Mouse (Mus musculus) intestine, embryonic 14.5 days (tissue): ENCODE data around the gene Trrap. TPM values are rescaled to one million over a fixed set of nuclear protein-coding genes. Genes with fewer than 3 reads are reported as not detected.

Experiments
- ATAC-seq: fragments of 200-750 bp; cut with Nextera tagmentation; replicated peaks from 2 replicates; pipeline ENCODE4 v1.8.0; 2017; ENCODE audit warnings: low read depth, moderate number of reproducible peaks, moderate TSS enrichment, moderate library complexity; ENCODE audit not compliant: low FRiP score, low TSS enrichment
- DNase-seq: peaks from one replicate; pipeline ENCODE4 v3.0.0-alpha.2; 2018; ENCODE audit warnings: low spot score
- H3K27ac ChIP-seq: fragments of 300-500 bp; sonication (generic); 2 replicates; pipeline ENCODE4 v1.5.1; 2014; ENCODE audit warnings: low read depth, mild to moderate bottlenecking, control low read depth
- H3K27me3 ChIP-seq: fragments of 300-500 bp; sonication (generic); replicated peaks from 2 replicates; pipeline ENCODE4 v1.6.1; 2014; ENCODE audit warnings: low read length, control low read depth; ENCODE audit not compliant: control insufficient read depth, insufficient read depth
- H3K36me3 ChIP-seq: fragments of 300-500 bp; sonication (generic); 2 replicates; pipeline ENCODE4 v1.6.1; 2014; ENCODE audit warnings: low read length, control low read depth; ENCODE audit not compliant: control insufficient read depth, insufficient read depth
- H3K4me1 ChIP-seq: fragments of 300-500 bp; sonication (generic); replicated peaks from 2 replicates; pipeline ENCODE4 v1.6.1; 2014; ENCODE audit warnings: low read length, control low read depth, mixed read lengths; ENCODE audit not compliant: control insufficient read depth, insufficient read depth
- H3K4me2 ChIP-seq: fragments of 300-500 bp; sonication (generic); 2 replicates; pipeline ENCODE4 v1.6.1; 2014; ENCODE audit warnings: low read length
- H3K4me3 ChIP-seq: fragments of 300-500 bp; sonication (generic); 2 replicates; pipeline ENCODE4 v1.5.1; 2014; ENCODE audit warnings: low read depth, low read length, control low read depth, mixed read lengths
- H3K9ac ChIP-seq: fragments of 300-500 bp; sonication (generic); 2 replicates; pipeline ENCODE4 v1.6.1; 2014; ENCODE audit warnings: mild to moderate bottlenecking, low read length
- H3K9me3 ChIP-seq: fragments of 300-500 bp; sonication (generic); 2 replicates; pipeline ENCODE4 v1.6.1; 2016; ENCODE audit warnings: low read length, control low read depth; ENCODE audit not compliant: control insufficient read depth
- WGBS: fragments of 180-500 bp; shearing (Covaris S2); extraction: QIAGEN DNeasy Blood & Tissue Kit; methylation state at CpG from one replicate; pipeline ENCODE4 v1.1.7; 2014; 5-methylcytosine and 5-hydroxymethylcytosine counted together
- polyA plus RNA-seq: library from polyadenylated mRNA; unstranded; fragments of >200 nt; fragmentation: Nextera tagmentation; extraction: Ambion mirVana; gene quantifications from 2 replicates; pipeline ENCODE4 v1.2.1, GENCODE M21; 2014

The Trrap gene
- polyA plus RNA-seq, 1 experiment from 2014 or later: 85.4 TPM

DNA sequence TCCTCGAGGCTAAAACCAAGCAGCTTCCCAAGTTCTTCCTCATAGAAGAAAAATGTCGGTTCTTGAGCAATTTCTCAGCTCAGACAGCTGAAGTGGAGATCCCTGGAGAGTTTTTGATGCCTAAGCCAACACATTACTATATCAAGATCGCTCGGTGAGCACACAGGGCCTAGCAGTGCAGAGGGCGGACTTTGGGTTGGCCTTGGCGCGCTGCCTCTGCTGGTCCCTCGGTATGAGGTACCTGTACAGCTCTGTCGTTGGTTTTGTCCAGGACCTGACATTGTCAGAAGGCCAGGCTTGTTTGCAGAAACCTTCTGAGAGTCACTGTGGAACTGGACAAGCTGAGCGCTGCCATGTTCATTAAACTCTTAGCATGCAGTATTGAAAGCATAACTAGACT is 82.4 kb downstream of the Trrap start:
- H3K4me3 ChIP-seq: no peak overlapping the region
- 91% methylated on average over 10 of the region's 10 CpGs for WGBS
- H3K9ac ChIP-seq: no peak overlapping the region
- peaks cover 99% of the 10 kb centered on the region for H3K36me3 ChIP-seq
- H3K27ac ChIP-seq: no peak overlapping the region
- no peaks in the 10 kb centered on the region for H3K9me3 ChIP-seq
- no peaks in the 10 kb centered on the region for H3K27me3 ChIP-seq
- ATAC-seq (no peak), DNase-seq (no peak)
- H3K4me1 ChIP-seq: no peaks in the 10 kb centered on the region
- no peak overlapping the region for H3K4me2 ChIP-seq

DNA sequence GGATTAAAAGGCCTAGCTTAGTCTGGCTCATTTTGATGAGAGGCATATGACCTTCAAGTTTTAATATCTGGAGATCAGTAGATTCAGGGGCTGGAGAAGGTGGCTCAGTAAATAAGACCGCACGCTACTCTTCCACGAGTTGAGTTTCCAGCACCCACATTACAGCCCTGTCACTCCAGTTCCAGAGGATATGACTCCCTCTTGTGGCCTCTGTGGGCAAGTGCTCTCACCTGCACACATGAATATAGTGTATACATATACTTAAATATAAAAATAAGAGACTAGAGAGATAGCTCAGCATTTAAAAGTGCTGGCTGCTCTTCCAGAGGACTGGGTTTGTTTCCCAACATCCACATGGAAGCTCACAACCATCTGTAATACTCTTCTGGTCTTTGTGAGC is 84.3 kb downstream of the Trrap start:
- ATAC-seq: no peak
- 93% methylated on average over 3 of the region's 3 CpGs for WGBS
- no peak for DNase-seq

DNA sequence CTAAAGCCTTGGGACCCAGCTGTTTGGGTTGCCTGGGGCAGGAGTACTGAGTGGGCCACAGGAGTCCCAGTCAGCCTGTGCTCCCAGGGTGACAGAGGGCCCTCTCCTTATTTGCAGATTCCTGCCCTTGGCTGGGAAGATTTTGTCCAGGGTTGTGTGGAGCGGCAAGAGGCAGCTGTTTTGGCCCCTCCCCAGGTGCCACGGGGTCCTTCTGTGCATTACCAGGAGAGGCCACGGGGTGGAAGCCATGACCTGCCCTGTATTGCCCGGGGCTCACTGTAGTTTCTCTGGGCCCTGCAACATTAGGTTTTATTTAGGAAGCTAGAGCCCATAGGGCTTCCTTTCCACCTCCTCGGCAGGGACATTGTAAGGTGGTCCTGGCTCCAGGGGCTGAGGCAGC is 86.4 kb downstream of the Trrap start:
- Histone ChIP-seq H3K4me2 (no peak overlapping the region), H3K9me3 (no peaks in the 10 kb centered on the region), H3K27ac (no peak overlapping the region), H3K9ac (no peak overlapping the region), H3K27me3 (no peaks in the 10 kb centered on the region), H3K4me1 (no peaks in the 10 kb centered on the region), H3K4me3 (no peak overlapping the region), H3K36me3 (peaks cover 89% of the 10 kb centered on the region)
- 86% methylated on average over 5 of the region's 5 CpGs for WGBS
- ATAC-seq (no peak), DNase-seq (no peak)

More for the DNA sequence above, 84.3 kb downstream of the Trrap start:
- no peaks in the 10 kb centered on the region for H3K27me3 ChIP-seq
- H3K4me3 ChIP-seq: no peak overlapping the region
- H3K36me3 ChIP-seq: peaks cover 90% of the 10 kb centered on the region
- no peak overlapping the region for H3K9ac ChIP-seq
- H3K4me1 ChIP-seq: no peaks in the 10 kb centered on the region
- H3K4me2 ChIP-seq: no peak overlapping the region
- H3K9me3 ChIP-seq: no peaks in the 10 kb centered on the region
- H3K27ac ChIP-seq: no peak overlapping the region

GRCm38 (mm10) chr5:144855936-144856335 is 88.4 kb downstream of the Trrap start:
- no peak overlapping the region for H3K4me2 ChIP-seq
- no peak for DNase-seq
- H3K36me3 ChIP-seq: peaks cover 89% of the 10 kb centered on the region
- no peak for ATAC-seq
- H3K9ac ChIP-seq: no peak overlapping the region
- H3K9me3 ChIP-seq: peaks cover 4% of the 10 kb centered on the region; the same call in 1 of the 2 replicates
- H3K27ac ChIP-seq: no peak overlapping the region
- no peaks in the 10 kb centered on the region for H3K27me3 ChIP-seq
- 61% methylated on average over 6 of the region's 6 CpGs for WGBS
- no peaks in the 10 kb centered on the region for H3K4me1 ChIP-seq
- H3K4me3 ChIP-seq: no peak overlapping the region

DNA sequence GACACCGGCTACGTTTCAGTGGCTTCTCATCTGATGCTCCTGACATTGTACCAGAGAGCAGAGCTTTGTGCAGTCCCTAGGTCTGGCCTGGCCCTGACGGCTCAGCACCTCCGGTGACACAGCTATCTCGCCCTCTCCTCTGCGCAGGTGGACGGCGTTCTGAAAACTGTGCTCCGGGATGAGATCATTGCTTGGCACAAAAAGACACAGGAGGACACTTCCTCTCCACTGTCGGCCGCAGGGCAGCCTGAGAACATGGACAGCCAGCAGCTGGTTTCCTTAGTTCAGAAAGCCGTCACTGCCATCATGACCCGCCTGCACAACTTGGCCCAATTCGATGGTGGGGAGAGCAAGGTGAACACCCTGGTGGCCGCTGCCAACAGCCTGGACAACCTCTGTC is 91.0 kb downstream of the Trrap start:
- no peak overlapping the region for H3K4me2 ChIP-seq
- no peak overlapping the region for H3K9ac ChIP-seq
- no peaks in the 10 kb centered on the region for H3K4me1 ChIP-seq
- H3K27ac ChIP-seq: no peak overlapping the region
- DNase-seq: no peak
- H3K36me3 ChIP-seq: peaks cover 67% of the 10 kb centered on the region
- H3K9me3 ChIP-seq: peaks cover 8% of the 10 kb centered on the region; the same call in 1 of the 2 replicates
- H3K4me3 ChIP-seq: no peak overlapping the region
- ATAC-seq: no peak
- H3K27me3 ChIP-seq: no peaks in the 10 kb centered on the region
- WGBS: 95% methylated on average over 15 of the region's 15 CpGs

GRCm38 (mm10) chr5:144859284-144859683 is 91.8 kb downstream of the Trrap start:
- whole genome bisulfite sequencing: 90% methylated on average over 9 of the region's 9 CpGs
- H3K27me3 ChIP-seq: no peaks in the 10 kb centered on the region
- ATAC-seq (no peak), DNase-seq (no peak)
- no peak overlapping the region for H3K27ac ChIP-seq
- peaks cover 59% of the 10 kb centered on the region for H3K36me3 ChIP-seq
- H3K4me1 ChIP-seq: no peaks in the 10 kb centered on the region
- no peak overlapping the region for H3K9ac ChIP-seq
- H3K9me3 ChIP-seq: peaks cover 8% of the 10 kb centered on the region; the same call in 1 of the 2 replicates
- no peak overlapping the region for H3K4me3 ChIP-seq
- H3K4me2 ChIP-seq: no peak overlapping the region

GRCm38 (mm10) chr5:144860913-144861312 is 93.4 kb downstream of the Trrap start:
- Histone ChIP-seq H3K9ac (no peak overlapping the region), H3K9me3 (peaks cover 8% of the 10 kb centered on the region; the same call in 1 of the 2 replicates), H3K27ac (no peak overlapping the region), H3K4me1 (no peaks in the 10 kb centered on the region), H3K36me3 (peaks cover 51% of the 10 kb centered on the region), H3K4me2 (no peak overlapping the region), H3K4me3 (no peak overlapping the region), H3K27me3 (no peaks in the 10 kb centered on the region)
- ATAC-seq: no peak
- DNase-seq: no peak
- WGBS: 97% methylated on average over 8 of the region's 8 CpGs

GRCm38 (mm10) chr5:144866923-144867322 is 99.4 kb downstream of the Trrap start:
- 82% methylated on average over 8 of the region's 8 CpGs for WGBS
- ATAC-seq (no peak), DNase-seq (no peak)
- H3K4me1 ChIP-seq: no peaks in the 10 kb centered on the region
- H3K4me2 ChIP-seq: no peak overlapping the region
- no peaks in the 10 kb centered on the region for H3K36me3 ChIP-seq
- H3K27me3 ChIP-seq: no peaks in the 10 kb centered on the region
- no peak overlapping the region for H3K27ac ChIP-seq
- H3K9me3 ChIP-seq: no peaks in the 10 kb centered on the region
- H3K4me3 ChIP-seq: no peak overlapping the region
- no peak overlapping the region for H3K9ac ChIP-seq

DNA sequence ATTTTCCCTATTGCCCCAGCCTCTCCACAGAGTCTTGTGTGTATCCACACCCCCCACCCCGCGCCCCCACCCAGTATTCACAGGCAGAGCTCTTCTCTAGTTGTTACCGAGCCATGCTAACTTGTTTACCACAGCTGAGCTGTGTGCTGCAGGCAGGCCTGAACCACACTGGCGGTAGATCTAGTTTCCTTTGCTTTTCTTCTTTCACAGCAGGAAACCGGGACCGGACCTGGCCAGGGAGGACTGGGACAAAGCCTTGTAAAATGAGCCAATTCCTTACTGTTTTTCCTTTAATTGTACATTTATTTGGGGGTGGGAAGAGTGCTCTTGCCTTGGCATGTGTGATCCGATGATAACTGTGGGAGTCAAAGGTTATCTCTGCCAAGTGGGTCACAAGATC is 101.9 kb downstream of the Trrap start:
- no peak for DNase-seq
- Histone ChIP-seq H3K9ac (no peak overlapping the region), H3K27ac (no peak overlapping the region), H3K9me3 (no peaks in the 10 kb centered on the region), H3K27me3 (no peaks in the 10 kb centered on the region), H3K4me3 (no peak overlapping the region), H3K4me2 (no peak overlapping the region), H3K36me3 (no peaks in the 10 kb centered on the region), H3K4me1 (no peaks in the 10 kb centered on the region)
- WGBS: 76% methylated on average over 7 of the region's 7 CpGs
- ATAC-seq: no peak
